Mouse (Mus musculus) left cerebral cortex, adult 8-10 months (tissue): ENCODE data around the gene Ern1. TPM values are rescaled to one million over a fixed set of nuclear protein-coding genes. Genes with fewer than 3 reads are reported as not detected.
"Not testable (repeated sequence)": the region's sequence is repeated elsewhere in the genome, so short reads cannot be mapped to it uniquely, and the experiment has no call there.

Experiments
- DNase-seq, 2 experiments: peaks; one replicate each; pipeline ENCODE4 v3.0.0; 2022; ENCODE audit warnings: low spot score in 2 of 2
- total RNA-seq, 4 experiments: library from RNA; stranded (reverse); gene quantifications; 2 replicates each; pipeline ENCODE4 v1.2.4; 2022

Gene Ern1
- total RNA-seq, 4 experiments from 2014 or later = 8.2 to 10.5 (median 9.2) TPM

DNA sequence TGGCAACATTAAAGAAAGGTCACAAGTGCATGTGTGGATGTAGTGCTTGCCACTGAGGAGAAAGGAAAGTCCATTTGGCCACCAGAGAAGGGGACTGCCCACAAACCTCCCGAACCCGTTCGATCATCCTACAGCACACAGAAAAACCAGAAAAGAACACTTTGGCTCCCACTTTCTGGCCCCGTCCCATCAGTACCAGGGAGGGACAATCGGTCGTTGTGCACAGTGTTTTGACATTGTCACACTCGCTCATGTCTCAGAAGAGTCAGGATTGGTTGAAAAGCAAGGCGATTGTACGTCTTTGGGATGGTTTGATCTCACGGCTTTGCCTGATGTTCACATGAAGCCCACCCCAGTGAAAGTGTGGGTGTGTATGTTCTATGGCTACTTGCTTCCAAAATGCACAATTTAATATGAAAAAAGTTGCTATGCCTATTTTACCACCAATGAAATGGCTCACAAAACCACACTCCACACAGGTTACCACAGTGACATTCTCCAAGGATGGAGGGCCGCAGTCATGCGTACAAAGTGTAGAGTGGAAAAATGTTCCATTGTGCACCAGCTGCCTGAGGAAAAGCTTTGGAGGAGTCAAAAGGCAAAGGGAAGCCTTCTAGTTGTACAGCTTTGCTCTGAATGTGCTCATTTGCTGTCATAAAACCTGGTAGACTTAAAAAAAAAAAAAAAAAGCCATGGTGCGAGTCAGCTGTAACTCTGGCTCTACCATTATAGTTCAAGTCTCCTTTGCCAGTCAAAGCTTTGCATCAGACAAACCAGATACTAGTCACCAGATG lies 15.2 kb upstream of the Ern1 start:
- DNase-seq = no peak

DNA sequence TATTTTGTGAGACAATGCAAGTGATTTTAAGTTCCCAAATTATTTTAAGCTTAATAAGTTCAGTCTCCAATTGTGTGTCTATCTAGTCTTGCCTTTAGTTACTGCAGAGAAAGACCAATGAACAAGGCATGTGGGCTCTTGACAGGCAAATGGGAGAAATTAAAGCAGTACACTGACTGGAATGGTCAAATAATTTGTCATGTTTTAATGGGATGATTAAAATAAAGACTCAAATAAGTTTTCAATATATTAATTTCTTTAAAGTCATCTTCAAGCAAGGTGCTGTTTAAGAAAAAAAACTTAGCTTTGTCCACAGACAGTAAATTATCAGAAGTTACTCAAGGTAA lies 14.5 kb upstream of the Ern1 start:
- DNase-seq = no peak

DNA sequence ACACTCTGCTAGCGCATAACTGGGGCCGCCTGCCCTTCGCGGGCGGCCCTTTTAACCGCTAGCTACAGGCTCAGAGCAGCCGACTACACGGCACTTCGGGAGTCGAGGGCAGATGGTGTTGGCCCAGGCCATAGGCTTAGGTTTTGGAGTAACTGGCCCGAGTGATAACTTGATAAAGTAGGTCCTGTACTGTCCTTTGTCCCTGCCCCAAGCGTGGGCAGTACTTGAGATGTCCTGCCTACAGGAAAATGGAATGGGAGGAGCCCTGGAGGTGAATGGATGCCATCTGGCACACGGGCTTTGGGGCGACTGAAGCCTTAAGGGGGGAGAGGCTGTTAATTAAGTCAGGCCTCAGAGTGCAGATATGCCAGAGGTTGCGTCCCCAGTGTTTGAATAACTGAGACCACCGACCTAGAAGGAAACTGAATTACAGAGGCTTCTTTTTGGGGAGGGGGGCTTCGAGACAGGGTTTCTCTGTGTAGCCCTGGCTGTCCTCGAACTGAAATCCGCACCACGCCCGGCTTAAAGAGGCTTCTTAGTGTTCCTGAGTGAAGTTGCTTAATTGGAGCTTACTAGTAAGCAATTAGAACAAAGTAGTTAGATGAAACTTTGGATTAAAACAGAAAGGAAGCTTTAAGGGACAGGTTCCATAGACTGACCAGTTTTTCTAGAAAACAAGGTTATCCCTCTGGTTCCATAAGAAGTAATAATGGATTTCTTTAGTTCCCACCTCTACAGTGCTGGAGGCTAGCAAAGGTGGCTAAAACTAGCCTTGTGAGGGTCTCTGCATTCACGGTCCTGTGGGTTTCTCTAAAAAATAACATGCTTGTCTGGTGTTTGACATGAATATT lies 13.9 kb upstream of the Ern1 start:
- peak; percentile 40 to 63 for DNase-seq

DNA sequence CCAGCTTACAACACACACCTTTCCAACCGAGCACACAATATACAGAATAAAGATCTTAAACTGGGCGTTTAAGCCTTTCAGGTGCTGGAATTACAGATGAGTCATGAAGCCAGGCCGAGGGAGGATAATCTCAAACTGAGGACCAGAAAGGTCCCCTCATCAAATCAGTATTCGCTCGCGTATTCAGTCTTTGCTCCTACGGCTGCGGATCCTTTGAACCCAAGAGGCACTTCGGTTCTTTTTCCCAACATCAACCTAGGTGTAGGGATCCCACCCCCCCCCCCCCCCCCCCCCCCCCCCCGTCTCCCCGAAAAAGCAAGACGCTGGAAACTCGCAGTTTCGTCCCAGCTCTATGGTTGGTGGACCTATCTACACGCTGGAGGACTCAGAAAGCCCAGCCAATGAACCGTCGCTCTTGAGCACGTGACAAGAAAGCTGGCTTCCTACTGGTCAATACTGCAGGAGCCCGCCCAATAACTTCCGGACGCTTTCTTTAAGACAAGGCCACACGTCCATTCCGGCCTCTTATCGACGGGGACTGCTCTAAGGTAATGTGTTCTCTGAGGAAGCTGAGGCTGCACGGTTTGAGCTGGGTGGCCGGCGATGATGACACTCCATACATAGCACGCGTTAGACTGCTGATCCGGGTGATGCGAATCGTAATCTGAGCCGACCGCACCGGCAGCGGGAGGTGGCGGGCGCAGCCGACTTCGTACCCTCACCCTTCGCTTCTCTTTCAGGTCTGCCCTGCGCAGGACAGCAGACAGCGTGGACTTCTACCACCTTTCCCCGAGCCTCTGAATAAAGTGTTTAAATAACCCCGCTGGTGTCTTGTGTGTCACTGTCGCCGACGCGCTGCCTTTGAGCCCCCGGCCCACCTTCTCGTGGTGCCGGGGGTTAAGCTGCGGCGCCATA lies 13.0 kb upstream of the Ern1 start:
- peak; percentile 96 to 97 for DNase-seq

DNA sequence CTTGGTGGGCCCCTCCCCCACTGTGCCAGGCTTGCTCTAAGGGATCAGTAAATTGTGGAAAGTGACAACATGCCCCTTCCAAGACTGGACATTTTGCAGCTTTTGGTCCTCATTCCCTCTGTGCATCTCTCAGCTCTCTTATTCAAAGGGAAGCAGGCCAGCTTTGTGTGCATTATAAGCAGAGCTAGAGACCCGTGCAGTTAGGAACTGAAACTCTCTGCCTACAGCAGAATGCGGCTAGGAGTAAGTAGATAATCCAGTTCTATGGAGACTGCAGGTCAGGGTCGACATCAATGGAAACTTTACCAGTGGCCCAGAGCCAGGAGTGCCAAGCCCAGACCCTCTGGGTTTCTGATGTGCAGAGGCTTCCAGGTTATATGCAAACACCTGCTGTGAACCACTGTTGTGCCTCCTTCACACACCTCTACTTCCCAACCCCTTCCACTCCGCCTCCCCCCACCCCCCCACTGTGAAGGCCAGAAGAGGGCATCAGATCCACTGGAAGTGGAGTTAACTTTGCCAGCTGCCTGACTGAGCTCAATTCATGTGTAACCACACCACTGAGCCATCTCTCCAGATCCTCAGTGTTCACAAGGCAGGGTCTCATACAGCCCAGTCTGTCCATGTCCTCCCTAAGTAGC lies 11.2 kb upstream of the Ern1 start:
- DNase-seq = no peak

DNA sequence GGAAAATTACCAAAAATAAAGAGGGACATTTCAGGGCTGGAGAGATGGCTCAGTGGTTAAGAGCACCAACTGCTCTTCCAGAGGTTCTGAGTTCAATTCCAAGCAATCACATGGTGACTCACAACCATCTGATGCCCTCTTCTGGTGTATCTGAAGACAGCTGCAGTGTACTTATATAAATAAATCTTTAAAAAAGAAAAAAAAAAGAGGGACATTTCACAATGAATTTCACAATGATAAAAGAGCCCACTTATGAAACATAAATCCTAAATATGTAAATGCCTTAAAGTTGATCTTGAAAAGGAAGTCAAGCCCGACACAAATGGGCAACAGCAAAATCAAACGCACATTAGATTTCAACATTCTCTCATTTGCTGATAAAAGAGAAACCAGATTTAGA lies 10.3 kb upstream of the Ern1 start:
- DNase-seq = no peak

DNA sequence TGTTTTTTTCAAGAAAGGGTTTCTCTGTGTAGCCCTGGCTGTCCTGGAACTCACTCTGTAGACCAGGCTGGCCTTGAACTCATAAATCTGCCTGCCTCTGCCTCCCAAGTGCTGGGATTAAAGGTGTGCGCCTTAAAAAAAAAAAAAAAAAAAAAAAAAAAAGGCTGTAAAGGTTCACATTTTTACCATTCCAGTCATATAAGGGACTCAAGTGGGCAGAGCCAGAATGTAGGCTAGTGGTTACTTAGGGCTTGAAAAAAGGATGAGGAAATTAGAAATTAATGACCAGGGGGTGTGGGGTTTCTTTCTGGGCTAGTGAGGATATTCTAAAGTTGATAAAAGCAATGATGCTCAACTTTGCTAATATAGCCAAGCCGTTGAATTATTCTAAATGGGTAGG lies 9.4 kb upstream of the Ern1 start:
- DNase-seq = not testable (repeated sequence)

DNA sequence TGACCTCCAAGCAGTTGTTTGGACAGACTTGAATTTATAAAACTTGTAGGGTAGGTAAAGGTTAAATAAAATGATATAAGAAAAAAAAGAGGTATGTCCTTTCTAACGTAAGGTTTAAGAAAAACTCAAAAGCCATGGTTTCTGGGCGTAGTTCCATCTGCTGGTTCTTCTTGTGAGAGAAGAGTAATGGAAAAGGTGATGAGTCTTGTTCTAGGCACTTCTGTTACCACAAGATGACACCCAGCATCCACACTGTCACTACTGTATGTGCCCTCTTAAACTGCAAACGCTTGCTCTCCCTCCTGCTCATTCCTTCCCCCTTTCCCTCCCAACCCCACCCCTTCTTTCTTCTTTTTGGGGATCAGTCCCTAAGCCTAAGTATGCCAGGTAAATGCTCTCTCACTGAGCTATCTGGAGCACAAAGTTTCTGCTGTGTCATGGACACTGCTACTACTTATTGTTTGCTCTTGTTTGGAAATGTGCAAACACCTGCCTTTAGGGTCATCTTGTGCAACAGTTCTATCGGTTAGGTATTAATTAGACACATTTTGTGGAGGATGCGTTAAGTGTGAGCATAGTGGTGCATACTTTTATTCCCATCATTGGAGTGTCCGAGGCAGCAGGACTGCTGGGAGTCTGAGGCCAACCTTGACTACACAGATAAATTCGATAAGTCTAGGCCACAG lies 5.5 kb upstream of the Ern1 start:
- DNase-seq = no peak

DNA sequence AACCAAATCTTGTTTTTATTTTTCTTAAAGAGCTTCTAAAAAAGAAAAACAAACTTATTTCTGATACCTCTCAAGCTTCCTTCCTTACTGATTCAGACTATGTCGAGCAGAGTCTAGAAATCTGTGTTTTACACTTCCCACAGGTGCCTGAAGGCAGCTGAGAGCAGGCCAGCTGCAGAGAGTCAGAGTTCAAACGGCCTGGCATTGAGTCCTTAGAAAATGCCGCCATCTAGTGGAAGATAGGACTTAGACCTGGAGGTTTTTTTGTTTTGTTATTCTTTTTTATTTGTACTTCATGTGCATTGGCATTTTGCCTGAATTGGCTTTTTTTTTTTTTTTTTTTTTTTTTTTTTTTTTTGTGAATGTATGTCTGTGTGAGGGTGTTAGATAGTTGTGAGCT lies 3.7 kb upstream of the Ern1 start:
- no peak for DNase-seq

DNA sequence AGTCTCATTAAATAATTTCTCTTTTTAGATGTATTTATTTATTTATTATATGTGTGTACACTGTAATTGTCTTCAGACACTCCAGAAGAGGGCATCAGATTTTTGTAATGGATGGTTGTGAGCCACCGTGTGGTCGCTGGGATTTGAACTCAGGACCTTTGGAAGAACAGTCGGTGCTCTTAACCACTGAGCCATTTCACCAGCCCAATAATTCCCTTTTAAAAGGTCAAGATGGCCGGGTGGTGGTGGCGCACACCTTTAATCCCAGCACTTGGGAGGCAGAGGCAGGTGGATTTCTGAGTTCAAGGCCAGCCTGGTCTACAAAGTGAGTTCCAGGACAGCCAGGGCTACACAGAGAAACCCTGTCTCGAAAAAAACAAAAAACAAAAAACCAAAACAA lies 2.9 kb upstream of the Ern1 start:
- not testable (repeated sequence) for DNase-seq

DNA sequence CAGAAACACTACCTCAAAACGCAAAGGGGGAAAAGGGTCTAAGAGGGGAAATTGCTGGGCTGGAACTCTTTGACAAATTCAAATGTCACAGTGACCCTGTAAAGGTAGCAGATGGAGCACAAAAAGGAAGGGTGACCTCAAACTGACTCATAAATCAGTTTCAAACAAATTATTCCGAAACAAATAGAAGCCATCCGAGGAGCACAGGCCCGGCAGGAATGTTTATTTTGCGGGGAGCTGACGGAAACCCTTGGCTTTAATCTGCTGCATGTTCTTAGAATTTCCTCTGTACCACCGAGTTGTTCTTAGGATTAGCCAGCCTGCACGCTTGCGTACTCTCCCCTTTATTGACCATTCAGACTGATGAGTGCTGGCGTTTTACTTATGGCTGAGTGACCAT lies 2.4 kb upstream of the Ern1 start:
- no peak for DNase-seq

DNA sequence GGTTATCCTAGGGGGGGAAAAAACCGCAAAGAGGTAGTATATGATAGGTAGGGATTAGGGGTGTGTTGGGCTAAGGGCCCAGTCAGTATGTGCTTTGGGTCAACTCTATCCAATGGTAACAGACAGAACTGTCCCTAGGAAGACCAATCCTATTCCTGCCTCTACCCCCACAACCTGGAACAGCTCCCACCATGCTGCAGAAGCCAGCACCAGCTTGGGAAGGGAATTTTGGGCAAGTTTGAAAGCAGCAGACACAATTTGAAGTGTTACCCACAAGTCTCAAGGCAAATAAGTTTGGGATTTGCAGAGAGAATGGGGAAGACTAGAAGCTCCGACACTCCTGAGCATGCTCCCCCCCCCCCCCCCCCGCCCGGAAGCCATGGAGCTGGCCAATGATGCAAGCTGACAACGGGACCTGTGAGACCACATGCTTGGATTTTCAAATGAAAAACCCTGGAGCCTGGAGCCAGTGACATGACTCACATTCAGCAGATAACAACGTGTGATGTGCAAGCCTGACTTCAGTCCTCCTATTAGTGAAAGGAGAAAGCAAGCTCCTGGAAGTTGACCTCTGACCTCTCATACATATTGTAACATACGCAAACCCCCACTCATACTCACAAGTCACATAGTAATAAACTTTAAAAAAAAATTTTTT lies 1.5 kb upstream of the Ern1 start:
- no peak for DNase-seq

DNA sequence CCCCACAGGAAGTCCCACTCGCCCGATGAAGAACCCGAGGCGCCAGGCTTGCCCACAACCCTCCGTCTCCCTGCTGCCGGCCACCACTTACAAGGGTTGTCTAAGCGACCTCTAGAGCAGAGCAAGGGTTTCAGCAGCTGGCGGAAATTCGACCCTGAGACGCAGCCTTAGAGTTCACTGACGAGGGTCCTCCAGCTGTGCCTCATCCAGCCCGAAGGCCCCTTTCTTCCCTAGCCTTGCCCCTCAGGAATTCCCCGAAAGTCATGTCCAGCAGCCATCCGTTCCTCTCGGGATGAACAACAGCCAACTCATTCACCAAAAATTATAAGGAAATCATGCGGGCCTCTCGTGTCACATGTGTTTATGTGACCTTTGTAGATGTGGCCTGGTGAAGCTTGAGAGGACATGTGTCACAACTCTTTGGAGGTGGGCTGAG lies 492 bp upstream of the Ern1 start:
- no peak for DNase-seq

DNA sequence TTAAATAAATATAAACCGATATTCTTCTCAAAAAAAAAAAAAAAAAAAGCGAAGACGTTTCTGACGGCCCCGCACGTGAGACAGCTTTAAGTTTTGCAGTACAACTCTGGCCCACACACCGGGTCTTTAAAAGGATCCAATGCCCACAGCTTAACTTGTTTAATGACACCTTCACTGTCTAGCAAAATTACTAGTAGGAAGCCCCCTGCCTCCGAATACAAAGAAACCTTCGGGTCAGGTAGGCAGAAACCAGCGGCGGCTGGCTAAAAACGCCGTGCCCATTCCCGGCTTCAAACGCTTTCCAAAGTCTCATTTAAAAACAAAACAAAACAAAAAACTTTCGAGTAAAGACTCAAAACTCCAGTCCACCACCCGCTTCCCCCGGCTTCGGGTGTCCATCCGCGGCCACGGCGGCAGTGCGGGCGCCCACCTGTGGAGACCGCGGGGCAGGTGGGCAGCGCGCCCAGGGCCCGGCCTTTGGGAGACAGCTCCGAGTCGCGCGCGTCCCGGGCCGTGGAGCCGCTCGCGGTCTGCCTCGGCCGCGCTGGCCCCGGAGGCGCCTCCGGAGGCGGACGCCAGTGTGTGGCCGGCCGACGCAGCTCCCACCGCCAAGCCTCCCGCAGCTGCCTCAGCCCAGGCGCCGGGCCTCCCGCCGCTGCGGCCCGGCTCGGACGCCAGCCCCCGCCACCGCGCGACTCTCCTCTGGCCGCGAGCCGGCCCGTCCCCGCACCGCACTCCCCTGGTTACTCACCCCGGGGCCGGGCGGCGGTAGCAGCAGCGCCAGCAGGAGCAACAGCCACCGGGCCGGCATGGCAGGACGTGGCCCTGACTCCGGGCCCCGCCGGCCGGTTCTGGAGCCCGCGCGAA lies 553 bp downstream of the Ern1 start:
- no peak for DNase-seq

DNA sequence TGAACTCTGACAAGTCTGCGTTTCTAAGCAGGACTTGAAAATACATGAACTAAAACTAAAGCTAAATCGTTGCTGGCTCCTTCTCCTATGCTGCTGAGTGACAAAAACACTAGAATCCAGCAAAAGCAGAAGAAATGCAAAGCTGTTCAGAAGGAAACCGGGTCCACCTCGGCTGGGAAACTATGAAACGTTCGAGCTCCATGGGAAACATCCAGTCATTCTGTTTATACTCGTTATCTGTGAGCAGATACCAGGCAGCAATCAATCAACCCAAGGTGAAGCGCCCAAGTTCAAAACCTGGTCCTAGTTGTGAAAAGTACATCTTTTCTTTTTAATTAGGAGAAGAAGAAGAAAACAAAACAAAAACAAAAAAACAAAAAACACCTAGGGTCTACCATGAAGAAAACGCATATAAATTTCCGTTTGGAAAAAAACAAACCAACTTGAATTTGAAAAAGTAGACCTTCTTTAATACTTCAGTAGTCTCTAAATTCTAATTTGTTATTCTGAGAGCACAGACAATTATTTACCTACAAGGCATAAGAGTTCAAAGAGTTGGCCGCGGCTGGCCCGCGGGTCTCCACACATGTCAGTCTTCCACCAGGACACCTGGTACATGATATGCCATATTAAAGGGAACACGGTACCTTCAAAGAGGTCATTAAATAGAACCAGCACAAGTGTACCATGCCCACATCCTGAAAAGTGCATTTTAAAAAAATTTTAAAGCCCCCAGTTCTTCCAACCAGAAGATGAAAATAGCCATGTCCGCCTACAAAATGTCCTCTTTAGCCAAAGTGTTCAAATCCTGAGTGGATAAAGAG lies 1.4 kb downstream of the Ern1 start:
- no peak for DNase-seq

DNA sequence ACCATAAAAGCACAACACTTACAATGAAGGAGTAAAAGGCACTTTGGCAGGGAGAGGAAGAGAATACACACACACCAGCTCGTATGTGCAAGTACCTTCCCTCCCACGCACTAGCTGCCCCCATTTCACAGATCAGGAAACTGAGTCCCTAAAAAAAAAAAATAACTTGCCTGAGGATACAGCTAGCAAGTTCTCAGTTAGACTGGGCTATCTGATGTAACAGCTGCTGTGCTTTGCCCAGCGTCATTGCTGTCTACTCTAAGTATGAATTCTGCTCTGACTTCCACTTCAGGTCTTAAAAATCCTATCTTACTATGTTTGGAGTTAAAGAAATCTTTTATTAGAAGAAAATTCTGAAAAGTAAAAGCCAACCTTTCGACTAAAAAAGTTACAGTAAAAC lies 2.0 kb downstream of the Ern1 start:
- DNase-seq = no peak

DNA sequence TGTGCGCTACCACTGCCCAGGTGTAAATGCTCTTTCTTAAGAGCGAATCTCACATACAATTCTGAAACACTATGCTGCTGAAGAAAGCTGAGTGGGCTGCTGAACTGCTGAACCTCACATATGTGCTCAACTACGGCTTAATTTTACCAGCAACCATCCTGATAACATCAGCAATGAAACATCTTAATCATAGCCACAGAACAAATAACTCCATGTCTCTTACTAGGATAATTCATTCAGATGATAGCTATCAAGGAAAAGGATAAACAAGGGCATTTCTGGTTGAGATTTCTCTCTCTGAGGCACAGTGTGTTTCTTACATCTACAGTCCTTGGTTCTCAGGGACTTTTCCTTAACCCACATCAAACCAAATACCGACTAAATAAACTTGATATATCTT lies 2.8 kb downstream of the Ern1 start:
- DNase-seq = no peak

DNA sequence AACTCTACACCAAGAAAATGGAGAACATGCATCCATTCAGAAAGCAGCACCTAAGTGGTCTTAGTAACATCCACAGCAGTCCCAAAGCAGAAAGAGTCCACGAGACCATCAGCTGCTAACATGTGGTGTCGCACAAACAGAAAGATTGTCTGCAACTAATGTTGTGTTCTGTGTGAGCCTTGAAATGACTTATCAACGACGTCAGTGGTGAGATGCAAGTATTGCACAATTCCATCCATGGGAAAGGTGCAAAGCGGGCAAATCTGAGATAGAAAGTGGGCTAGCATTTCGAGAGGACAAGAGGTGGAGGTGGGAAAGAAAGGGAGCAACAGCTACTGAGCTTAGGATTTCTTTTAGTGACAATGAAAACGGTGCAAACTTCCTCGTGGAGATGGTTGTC lies 4.8 kb downstream of the Ern1 start:
- no peak for DNase-seq
